ENCODE assay signal across 8 mouse cellular contexts in the genomic region with DNA sequence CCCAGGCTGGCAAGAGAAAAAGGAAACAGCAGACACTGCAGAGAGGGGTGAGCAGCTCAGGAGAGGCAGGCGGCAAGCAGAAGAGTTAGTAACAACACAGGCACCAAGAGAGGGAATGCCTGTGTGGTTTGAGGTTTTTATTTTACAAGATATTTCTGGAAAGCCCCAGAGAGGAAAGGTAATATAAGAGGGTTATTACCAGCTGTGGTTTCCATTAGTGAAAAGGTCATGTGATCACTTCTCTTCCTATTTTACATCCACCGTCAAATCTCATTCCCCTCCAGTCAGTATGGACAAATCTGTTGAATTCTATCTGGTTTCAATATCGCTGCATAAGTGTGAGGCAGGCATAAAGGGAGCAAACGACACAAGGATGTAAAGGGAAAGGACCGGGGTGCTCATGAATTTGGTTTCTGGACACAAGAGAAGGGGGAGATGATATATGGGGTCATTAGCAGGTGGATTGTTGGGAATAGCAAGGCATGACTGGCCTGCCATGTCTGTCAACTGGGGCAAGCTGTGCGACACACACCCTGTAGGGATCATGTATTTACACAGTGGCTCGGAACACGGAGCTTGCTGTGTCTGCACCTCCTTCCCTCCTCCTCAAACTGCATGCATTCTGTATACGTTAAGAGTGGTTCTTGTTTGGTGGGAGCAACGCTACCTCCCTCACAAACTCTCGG. TPM values are rescaled to one million over a fixed set of nuclear protein-coding genes. Genes with fewer than 3 reads are reported as not detected.
DNase-seq lines count a peak whose midpoint lies in the region; ATAC-seq and TF ChIP-seq lines count a peak whose summit lies in the region.
"Had no signal": no experiment of that assay in that cellular context is flagged by ENCODE, and none has a peak within 500 bp of the region (broad histone marks: within the 10 kb centered on the region; RNA-seq: fewer than 3 reads in every experiment).

No protein-coding gene starts in this region.

- no peak for TF ChIP-seq EP300 in MEL (IDR thresholded peaks at IDR 0.05; ENCODE audit: low read depth in 1 of 2, low read length in 2 of 2)

- H3K27me3 ChIP-seq in MEL (ENCODE audit: control insufficient read depth in 1 of 2, insufficient read depth in 2 of 2, low read length in 2 of 2), result peaks cover 0 to 6% of the 10 kb centered on the region in 2 experiments; a peak in 3 of 4 replicates
- no peaks in the 10 kb centered on the region for H3K27me3 ChIP-seq in embryonic facial prominence, embryonic 15.5 days
- no peaks in the 10 kb centered on the region for H3K27me3 ChIP-seq in midbrain, embryonic 13.5 days

- no peak for TF ChIP-seq CTCF in layer of hippocampus, adult 2 months (conservative IDR thresholded peaks at IDR 0.05)
- no peak for TF ChIP-seq CTCF in MEL (IDR thresholded peaks at IDR 0.05 in 2 of 3, conservative IDR thresholded peaks at IDR 0.05 in 1 of 3; ENCODE audit: control insufficient read depth in 1 of 3, insufficient read depth in 1 of 3, low read depth in 2 of 3, low read length in 3 of 3, poor library complexity in 1 of 3, severe bottlenecking in 1 of 3)

- H3K36me3 ChIP-seq in MEL (ENCODE audit: control insufficient read depth in 1 of 2, insufficient read depth in 2 of 2, low read length in 2 of 2), result no peaks in the 10 kb centered on the region
- no peaks in the 10 kb centered on the region for H3K36me3 ChIP-seq in embryonic facial prominence, embryonic 15.5 days
- no peaks in the 10 kb centered on the region for H3K36me3 ChIP-seq in midbrain, embryonic 13.5 days

- H3K4me3 ChIP-seq in layer of hippocampus, adult 2 months, result peak overlapping the region; percentile 2; the same call in 1 of the 2 replicates
- H3K4me3 ChIP-seq in MEL (ENCODE audit: control insufficient read depth in 1 of 2, insufficient read depth in 1 of 2, low read depth in 2 of 2, low read length in 2 of 2), result no peak overlapping the region
- no peak overlapping the region for H3K4me3 ChIP-seq in embryonic facial prominence, embryonic 15.5 days (replicated peaks)
- H3K4me3 ChIP-seq in midbrain, embryonic 13.5 days (replicated peaks), result no peak overlapping the region

- no peak for TF ChIP-seq RAD21 in MEL (IDR thresholded peaks at IDR 0.05; ENCODE audit: low read depth, low read length)

- DNase-seq in layer of hippocampus, adult 2 months (ENCODE audit: low spot score in 2 of 2), result no peak
- DNase-seq in layer of hippocampus, adult 8-10 months (ENCODE audit: low spot score in 2 of 2), result no peak
- DNase-seq in MEL (ENCODE audit: low read depth, low spot score), result no peak
- no peak for DNase-seq in left cerebral cortex, adult 8-10 months (ENCODE audit: low spot score in 2 of 2)

- H3K4me1 ChIP-seq in MEL (ENCODE audit: control insufficient read depth in 1 of 2, insufficient read depth in 2 of 2, low read length in 2 of 2), result no peaks in the 10 kb centered on the region
- H3K4me1 ChIP-seq in embryonic facial prominence, embryonic 15.5 days, result no peaks in the 10 kb centered on the region
- no peaks in the 10 kb centered on the region for H3K4me1 ChIP-seq in midbrain, embryonic 13.5 days (replicated peaks)

- 45% methylated on average over 11 of the region's 11 CpGs for WGBS in embryonic facial prominence, embryonic 15.5 days
- 65% methylated on average over 11 of the region's 11 CpGs for WGBS in midbrain, embryonic 13.5 days

- H3K9ac ChIP-seq in MEL (ENCODE audit: control insufficient read depth, low read depth, low read length, poor library complexity, severe bottlenecking), result no peak overlapping the region
- no peak overlapping the region for H3K9ac ChIP-seq in embryonic facial prominence, embryonic 15.5 days
- no peak overlapping the region for H3K9ac ChIP-seq in midbrain, embryonic 13.5 days (replicated peaks)
- H3K9ac ChIP-seq: liver, embryonic 14.5 days had no signal

- TF ChIP-seq POLR2A in MEL (IDR thresholded peaks at IDR 0.05; ENCODE audit: control insufficient read depth in 1 of 2, insufficient read depth in 1 of 2, low read depth in 1 of 2, low read length in 2 of 2, poor library complexity in 1 of 2), result no peak

- peak; percentile 15; the same call in 1 of the 2 replicates for ATAC-seq in embryonic facial prominence, embryonic 15.5 days (ENCODE audit: insufficient number of reproducible peaks, low FRiP score, low TSS enrichment, low read depth)
- peak; percentile 55; the same call in 1 of the 2 replicates for ATAC-seq in midbrain, embryonic 13.5 days
- no peak; the same call in 1 of the 2 replicates for ATAC-seq in granulocyte monocyte progenitor cell, adult 5-6 weeks (replicated peaks; ENCODE audit: poor library complexity, severe bottlenecking)

- no peaks in the 10 kb centered on the region for H3K9me3 ChIP-seq in MEL (replicated peaks; ENCODE audit: insufficient read depth, low read length)
- no peaks in the 10 kb centered on the region for H3K9me3 ChIP-seq in embryonic facial prominence, embryonic 15.5 days (replicated peaks)
- no peaks in the 10 kb centered on the region for H3K9me3 ChIP-seq in midbrain, embryonic 13.5 days

- H3K4me2 ChIP-seq in embryonic facial prominence, embryonic 15.5 days (replicated peaks), result peak overlapping the region; percentile 10
- H3K4me2 ChIP-seq in midbrain, embryonic 13.5 days (replicated peaks), result no peak overlapping the region

- H3K27ac ChIP-seq in layer of hippocampus, adult 2 months, result no peak overlapping the region
- no peak overlapping the region for H3K27ac ChIP-seq in MEL (ENCODE audit: control insufficient read depth, low read depth, low read length)
- no peak overlapping the region for H3K27ac ChIP-seq in embryonic facial prominence, embryonic 15.5 days (replicated peaks)
- 0 out of 2 replicates have a peak overlapping the region, but pooled peaks have one; percentile 11 for H3K27ac ChIP-seq in midbrain, embryonic 13.5 days
- H3K27ac ChIP-seq: liver, embryonic 14.5 days had no signal

- H3K79me2 ChIP-seq in MEL (ENCODE audit: control insufficient read depth, insufficient read depth, low read length, poor library complexity), result no peaks in the 10 kb centered on the region

TF ChIP-seq in MEL, 35 proteins besides CTCF, POLR2A, EP300 and RAD21:
- TF ChIP-seq POLR2AphosphoS2 (IDR thresholded peaks at IDR 0.05; ENCODE audit: low read length) (no peak), USF1 (IDR thresholded peaks at IDR 0.05; ENCODE audit: low read depth, low read length) (0 out of 2 replicates have a peak, but pooled peaks have one; percentile 20)

RNA-seq across cellular contexts. Expression of a gene that starts 24.9 kb away (rescaled TPM):
- 10 to 100 TPM; 42.1 to 46.3 TPM for total RNA-seq in layer of hippocampus, adult 2 months (2021)
- total RNA-seq in layer of hippocampus, adult 8-10 months (2022), result 10 to 100 TPM; 44.6 to 55.6 (median 48.9) TPM
- total RNA-seq in MEL (2012; rRNA removed), result 110 and 122 TPM in 2 replicates
- polyA plus RNA-seq in MEL (2012; ENCODE audit: insufficient read depth in 1 of 2, insufficient read length in 2 of 2, low read depth in 1 of 2, low replicate concordance in 2 of 2, missing spikeins in 1 of 2), result 100 to 1,000 TPM; 151 to 532 TPM
- 147 and 156 TPM in 2 replicates for polyA plus RNA-seq in embryonic facial prominence, embryonic 15.5 days (2015; fragmentation: Nextera tagmentation; extraction: Ambion mirVana)
- polyA plus RNA-seq in midbrain, embryonic 13.5 days (2015; fragmentation: Nextera tagmentation; extraction: Ambion mirVana), result 103 and 107 TPM in 2 replicates
- 10 to 100 TPM; 42.7 to 55.3 (median 49.4) TPM for total RNA-seq in left cerebral cortex, adult 8-10 months (2022)
- 276 and 347 TPM in 2 replicates for total RNA-seq in granulocyte monocyte progenitor cell, adult 5-6 weeks (2014; fragmentation: Nextera tagmentation)
- 156 and 169 TPM in 2 replicates for total RNA-seq in granulocyte monocyte progenitor cell, adult 5-6 weeks (2017)
